Mouse (Mus musculus) skeletal muscle tissue, adult 2 months (tissue): ENCODE measurements at regions not wholly inside any gene's neighbourhood (a gene's known extent, or its start where the extent isn't known, plus 50 kb on each side); places are given as distances from the start of the nearest gene placed in this dataset.
"Not testable (repeated sequence)": the region's sequence is repeated elsewhere in the genome, so short reads cannot be mapped to it uniquely, and the experiment has no call there.

ENCODE experiments used
- DNase-seq: peaks from one replicate; pipeline ENCODE4 v3.0.0-alpha.2; 2012; ENCODE audit warnings: low read depth, low spot score

GRCm38 (mm10) chr9:48047846-48048245 lies 114.0 kb upstream of the Nxpe4 start:
- no peak for DNase-seq

GRCm38 (mm10) chr9:48053580-48053979 lies 108.2 kb upstream of the Nxpe4 start:
- DNase-seq, result no peak

GRCm38 (mm10) chr9:48055246-48055645 lies 106.6 kb upstream of the Nxpe4 start:
- no peak for DNase-seq

GRCm38 (mm10) chr9:48058599-48058998 lies 103.2 kb upstream of the Nxpe4 start:
- no peak for DNase-seq

GRCm38 (mm10) chr9:48059549-48060165 lies 102.2 kb upstream of the Nxpe4 start:
- no peak for DNase-seq

- DNase-seq, result no peak
Measured at GRCm38 (mm10) chr9:48060996-48061395, 100.8 kb upstream of the Nxpe4 start.

GRCm38 (mm10) chr9:48066730-48067345 lies 95.0 kb upstream of the Nxpe4 start:
- no peak for DNase-seq

GRCm38 (mm10) chr9:48072592-48072991 lies 89.2 kb upstream of the Nxpe4 start:
- no peak for DNase-seq

- no peak for DNase-seq
Measured at GRCm38 (mm10) chr9:48073096-48073495, 88.7 kb upstream of the Nxpe4 start.

- DNase-seq, result no peak
Measured at GRCm38 (mm10) chr9:48075661-48076240, 86.1 kb upstream of the Nxpe4 start.

GRCm38 (mm10) chr9:48082461-48082860 lies 79.4 kb upstream of the Nxpe4 start:
- DNase-seq, result no peak

- not testable (repeated sequence) for DNase-seq
Measured at GRCm38 (mm10) chr9:48084196-48084595, 77.6 kb upstream of the Nxpe4 start.

GRCm38 (mm10) chr9:48089661-48090060 lies 72.2 kb upstream of the Nxpe4 start:
- DNase-seq, result no peak

- DNase-seq, result no peak
Measured at GRCm38 (mm10) chr9:48094756-48095155, 67.1 kb upstream of the Nxpe4 start.

- DNase-seq, result no peak
Measured at GRCm38 (mm10) chr9:48099846-48100245, 62.0 kb upstream of the Nxpe4 start.

GRCm38 (mm10) chr9:48106441-48107167 lies 55.2 kb upstream of the Nxpe4 start:
- no peak for DNase-seq

GRCm38 (mm10) chr9:48108994-48109619 lies 52.7 kb upstream of the Nxpe4 start:
- DNase-seq, result no peak

- peak; percentile 4 for DNase-seq
Measured at GRCm38 (mm10) chr9:48111316-48111890, 50.4 kb upstream of the Nxpe4 start.
